Mouse (Mus musculus) frontal cortex, postnatal 25 days (tissue): ENCODE measurements around the gene Tbc1d30.

Source experiments
- DNase-seq, 2 experiments: peaks; one replicate each; pipeline ENCODE4 v3.0.0; 2022; ENCODE audit warnings: low spot score in 2 of 2

Tbc1d30 gene

GRCm38 (mm10) chr10:121351066-121351581, at the start of gene Tbc1d30:
Gene Tbc1d30 (minus strand): TSS chr10:121351278.
- no peak for DNase-seq

GRCm38 (mm10) chr10:121398599-121398998, 47.5 kb upstream of the Tbc1d30 start:
- no peak for DNase-seq

- DNase-seq = no peak
These were observed 44.6 kb upstream of the Tbc1d30 start for GRCm38 (mm10) chr10:121395542-121396176.

GRCm38 (mm10) chr10:121394789-121395325, 43.8 kb upstream of the Tbc1d30 start:
- no peak for DNase-seq

- no peak for DNase-seq
These were observed 43.2 kb upstream of the Tbc1d30 start for GRCm38 (mm10) chr10:121394270-121394669.

GRCm38 (mm10) chr10:121391901-121392300, 40.8 kb upstream of the Tbc1d30 start:
- no peak for DNase-seq

GRCm38 (mm10) chr10:121390602-121391001, 39.5 kb upstream of the Tbc1d30 start:
- no peak for DNase-seq

- DNase-seq = no peak
These were observed 35.3 kb upstream of the Tbc1d30 start for GRCm38 (mm10) chr10:121386347-121386746.

GRCm38 (mm10) chr10:121385695-121386094, 34.6 kb upstream of the Tbc1d30 start:
- no peak for DNase-seq

GRCm38 (mm10) chr10:121384710-121385109, 33.6 kb upstream of the Tbc1d30 start:
- DNase-seq = no peak

- DNase-seq = no peak
These were observed 30.2 kb upstream of the Tbc1d30 start for GRCm38 (mm10) chr10:121381280-121381679.

GRCm38 (mm10) chr10:121379387-121379786, 28.3 kb upstream of the Tbc1d30 start:
- no peak for DNase-seq

GRCm38 (mm10) chr10:121376530-121377271, 25.6 kb upstream of the Tbc1d30 start:
- no peak for DNase-seq

GRCm38 (mm10) chr10:121375649-121376493, 24.8 kb upstream of the Tbc1d30 start:
- DNase-seq = no peak

- DNase-seq = no peak
These were observed 23.9 kb upstream of the Tbc1d30 start for GRCm38 (mm10) chr10:121374693-121375620.

GRCm38 (mm10) chr10:121374013-121374412, 22.9 kb upstream of the Tbc1d30 start:
- no peak for DNase-seq

- DNase-seq = no peak
These were observed 19.7 kb upstream of the Tbc1d30 start for GRCm38 (mm10) chr10:121370777-121371176.

GRCm38 (mm10) chr10:121368783-121369465, 17.8 kb upstream of the Tbc1d30 start:
- DNase-seq = no peak

- DNase-seq = no peak
These were observed 16.7 kb upstream of the Tbc1d30 start for GRCm38 (mm10) chr10:121367780-121368179.

- DNase-seq = no peak
These were observed 16.2 kb upstream of the Tbc1d30 start for GRCm38 (mm10) chr10:121367271-121367670.
